Mouse (Mus musculus): Measurements from ENCODE around the gene Ulk4.

- no peak for TF ChIP-seq CTCF (IDR thresholded peaks at IDR 0.05 in 2 of 3, conservative IDR thresholded peaks at IDR 0.05 in 1 of 3; ENCODE audit: control insufficient read depth in 1 of 3, insufficient read depth in 1 of 3, low read depth in 2 of 3, low read length in 3 of 3, poor library complexity in 1 of 3, severe bottlenecking in 1 of 3)
- no peak for TF ChIP-seq NELFE (IDR thresholded peaks at IDR 0.05; ENCODE audit: low read depth, low read length)
- TF ChIP-seq ZKSCAN1 (IDR thresholded peaks at IDR 0.05; ENCODE audit: low read depth, low read length) = no peak
- TF ChIP-seq MAX (IDR thresholded peaks at IDR 0.05; ENCODE audit: low read length) = no peak
- TF ChIP-seq POLR2A (IDR thresholded peaks at IDR 0.05; ENCODE audit: control insufficient read depth in 1 of 2, insufficient read depth in 1 of 2, low read depth in 1 of 2, low read length in 2 of 2, poor library complexity in 1 of 2) = no peak
- TF ChIP-seq ZC3H11A (IDR thresholded peaks at IDR 0.05; ENCODE audit: low read depth, low read length) = no peak
- TF ChIP-seq GATA1 (IDR thresholded peaks at IDR 0.05; ENCODE audit: low read depth, low read length) = no peak
- TF ChIP-seq USF2 (IDR thresholded peaks at IDR 0.05; ENCODE audit: borderline replicate concordance in 1 of 2, insufficient read depth in 1 of 2, low read depth in 1 of 2, low read length in 2 of 2) = no peak
- TF ChIP-seq EP300 (IDR thresholded peaks at IDR 0.05; ENCODE audit: low read depth in 1 of 2, low read length in 2 of 2) = no peak
These were observed 285.2 kb downstream of the Ulk4 start for GRCm38 (mm10) chr9:120991801-120992200.
